Mouse (Mus musculus): ENCODE measurements at regions not wholly inside any gene's neighbourhood (a gene's known extent, or its start where the extent isn't known, plus 50 kb on each side); places are given as distances from the start of the nearest gene placed in this dataset.

DNA sequence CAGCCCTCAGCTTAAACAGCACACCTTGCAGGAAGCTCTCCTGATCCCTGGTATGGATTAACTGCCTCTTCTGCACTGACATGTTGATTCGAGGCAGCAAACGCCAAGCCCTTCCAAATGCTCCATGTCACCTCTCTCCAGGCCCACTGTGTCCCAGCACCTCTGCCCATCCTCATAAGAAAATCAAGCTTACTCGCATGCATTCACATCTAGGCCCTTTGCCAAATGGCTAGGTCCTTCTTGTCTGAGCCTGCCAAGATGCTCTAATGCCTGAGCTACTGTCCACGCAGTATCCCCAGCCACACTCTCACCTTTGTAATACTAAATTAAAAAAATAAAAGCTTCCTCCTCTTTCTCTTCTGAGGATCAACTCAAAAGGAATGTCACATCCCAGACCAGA is 588.7 kb upstream of the Cdh11 start:
- DNase-seq, result no peak

DNA sequence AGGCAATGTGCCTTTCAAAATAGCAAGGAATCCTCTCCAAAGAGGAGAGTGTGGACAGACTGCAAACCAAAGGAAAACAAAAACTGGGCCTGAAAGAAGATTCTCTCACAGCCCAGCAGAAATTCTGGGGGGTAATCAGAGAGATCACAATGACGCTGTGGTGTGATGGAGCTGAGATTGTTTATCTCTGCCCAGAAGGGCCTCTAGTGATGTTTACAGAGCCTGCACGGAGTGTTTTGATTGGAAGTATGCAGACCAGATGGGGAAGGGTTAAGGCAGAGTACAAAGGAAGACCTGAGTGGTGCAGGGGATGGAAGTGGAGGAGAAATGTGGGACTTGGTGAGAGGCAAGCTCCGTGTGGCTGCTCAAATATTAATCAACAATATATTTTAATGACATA is 593.1 kb upstream of the Cdh11 start:
- no peak for DNase-seq

DNA sequence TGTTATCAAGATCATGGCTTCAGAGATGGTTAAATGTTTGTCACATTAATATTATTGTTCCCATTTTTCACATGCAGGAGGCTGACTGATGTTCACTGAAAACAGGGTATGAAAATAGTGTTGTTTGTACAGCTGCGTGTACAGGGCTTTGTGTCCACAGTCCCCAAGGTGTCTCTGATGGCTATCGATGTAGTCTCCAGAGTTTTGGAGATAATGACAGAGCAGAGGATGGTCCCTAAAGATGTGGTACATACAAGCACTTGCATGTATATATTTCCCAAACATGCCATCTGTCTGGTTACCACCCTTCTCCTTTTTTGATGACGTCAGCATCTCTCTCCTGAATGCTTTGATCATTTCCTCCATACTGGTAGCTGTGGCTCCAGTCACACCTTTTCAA is 596.1 kb upstream of the Cdh11 start:
- no peak for DNase-seq

GRCm38 (mm10) chr8:103391359-103391758 is 605.9 kb upstream of the Cdh11 start:
- no peak for DNase-seq

- no peak for DNase-seq
Observed at GRCm38 (mm10) chr8:103395316-103395715, 609.9 kb upstream of the Cdh11 start.

DNA sequence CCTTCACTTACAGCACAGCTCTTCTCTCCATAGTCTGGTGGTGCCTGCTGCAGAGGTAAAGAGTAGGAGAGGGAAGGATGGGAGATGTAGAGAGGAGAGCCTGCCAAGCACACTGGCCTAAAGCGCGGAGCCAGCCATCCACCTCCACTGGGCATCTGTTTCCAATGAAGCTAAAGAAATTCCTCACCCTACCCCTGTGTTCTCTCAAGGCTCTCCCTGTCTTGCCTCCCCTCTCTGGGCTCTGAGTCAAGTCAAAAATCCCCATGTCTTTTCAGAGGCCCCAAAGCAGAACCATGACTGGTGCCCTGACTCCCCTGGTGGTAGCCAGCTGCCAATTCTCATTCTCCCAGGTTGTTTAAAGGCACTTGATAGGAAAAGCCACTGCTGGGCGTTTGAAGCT is 612.7 kb upstream of the Cdh11 start:
- DNase-seq, result no peak

DNA sequence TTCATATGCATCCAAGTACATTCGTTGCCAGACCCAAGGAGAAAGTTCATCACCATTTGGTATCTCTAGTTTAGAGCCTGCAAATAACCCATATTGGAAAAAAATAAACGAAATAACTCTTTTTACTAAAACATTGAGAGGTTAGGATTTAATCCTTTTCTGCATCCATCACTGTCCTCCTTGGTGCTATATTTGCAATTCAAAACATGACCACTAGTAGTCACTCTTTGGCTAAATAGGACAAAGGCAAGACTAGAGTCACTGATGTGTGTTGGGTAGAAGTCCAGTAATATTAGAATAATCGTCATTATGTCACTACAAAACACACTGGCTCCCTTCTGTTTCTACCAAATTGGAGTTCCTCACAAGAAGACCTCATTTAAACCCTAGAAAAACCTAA is 614.0 kb upstream of the Cdh11 start:
- no peak for DNase-seq

DNA sequence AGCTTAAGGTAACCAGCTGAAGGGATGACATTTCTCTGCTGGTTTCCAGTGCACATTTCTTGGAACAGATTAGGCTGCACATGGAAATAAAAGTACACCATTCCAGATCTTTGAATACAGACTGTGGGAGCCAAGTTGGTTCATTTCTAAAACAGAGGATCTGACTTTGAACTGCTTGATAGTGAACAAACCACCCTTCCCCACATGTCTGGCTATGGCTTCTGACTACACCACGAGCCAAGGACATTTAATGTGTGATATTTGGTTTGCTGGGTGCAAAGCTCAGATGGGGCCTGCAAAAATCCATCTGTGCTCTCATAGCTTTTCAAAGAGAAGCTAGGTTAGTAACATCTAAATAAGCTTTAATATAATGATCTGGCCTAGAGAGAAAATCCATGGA is 614.7 kb upstream of the Cdh11 start:
- peak; percentile 5 for DNase-seq

- no peak for DNase-seq
Observed at GRCm38 (mm10) chr8:103402731-103403130, 617.3 kb upstream of the Cdh11 start.

GRCm38 (mm10) chr8:103403826-103404225 is 618.4 kb upstream of the Cdh11 start:
- DNase-seq, result no peak

DNA sequence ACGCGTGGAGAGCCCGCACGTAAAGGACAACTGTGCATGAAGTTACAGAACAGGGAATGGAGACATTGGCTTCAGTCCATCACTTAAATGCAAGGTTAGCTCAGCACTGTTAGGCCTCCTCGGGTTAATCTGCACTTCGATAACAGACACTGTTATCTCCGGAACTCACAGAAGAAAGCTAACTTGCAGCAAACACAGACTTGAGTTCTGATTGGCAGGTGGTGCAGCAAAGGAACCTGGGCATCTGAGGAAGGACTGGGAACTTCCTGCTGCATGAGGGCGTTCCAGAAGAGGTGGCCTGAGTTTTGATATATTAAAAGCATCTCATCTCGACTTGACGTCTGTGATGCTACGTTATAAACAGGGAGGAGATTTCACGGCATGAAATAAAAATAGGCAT is 620.3 kb upstream of the Cdh11 start:
- DNase-seq, result no peak

GRCm38 (mm10) chr8:103406921-103407320 is 621.5 kb upstream of the Cdh11 start:
- DNase-seq, result no peak

DNA sequence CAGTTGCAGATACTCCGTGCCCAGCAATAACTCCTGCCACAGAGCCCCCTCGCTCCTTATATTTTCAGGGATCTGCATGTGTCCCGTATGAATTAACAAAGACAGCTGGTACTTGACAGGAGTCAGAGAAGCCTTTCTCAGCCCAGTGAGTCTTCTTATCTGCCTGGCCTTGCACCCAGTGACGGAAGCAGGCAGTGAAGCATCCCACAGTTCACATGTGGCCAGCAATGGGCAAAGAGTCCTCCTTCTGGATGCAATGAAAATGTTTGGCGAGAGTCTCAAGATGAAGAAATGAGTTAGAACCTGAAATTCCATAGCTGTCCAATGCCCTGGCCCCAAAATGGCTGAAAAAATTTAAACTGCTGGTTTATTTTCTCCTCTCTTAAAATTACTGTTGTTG is 622.2 kb upstream of the Cdh11 start:
- DNase-seq, result no peak

- DNase-seq, result no peak
Observed at GRCm38 (mm10) chr8:103408411-103408810, 623.0 kb upstream of the Cdh11 start.

DNA sequence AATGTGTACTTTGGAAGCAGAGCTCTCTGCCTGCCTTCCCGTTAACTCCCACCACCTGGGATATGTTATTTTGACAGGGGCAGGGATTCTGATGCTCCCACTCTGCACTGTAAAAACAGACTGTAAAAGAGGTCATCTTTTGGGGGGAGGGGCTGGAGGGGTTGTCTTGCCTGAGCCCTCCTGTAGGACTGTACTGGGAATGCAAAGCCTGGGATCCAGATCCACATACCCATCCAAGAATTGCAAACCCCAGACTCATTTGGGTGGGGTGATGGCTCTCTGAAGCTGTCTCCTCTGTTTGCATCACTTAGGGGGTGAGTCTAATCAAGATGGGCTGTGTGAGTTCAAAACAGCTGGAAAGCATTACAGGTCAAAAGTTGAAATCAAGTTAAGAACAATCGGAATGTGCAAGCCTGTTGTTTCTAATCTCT is 623.7 kb upstream of the Cdh11 start:
- no peak for DNase-seq

- DNase-seq, result peak; percentile 36
Observed at GRCm38 (mm10) chr8:103412731-103413130, 627.3 kb upstream of the Cdh11 start.

DNA sequence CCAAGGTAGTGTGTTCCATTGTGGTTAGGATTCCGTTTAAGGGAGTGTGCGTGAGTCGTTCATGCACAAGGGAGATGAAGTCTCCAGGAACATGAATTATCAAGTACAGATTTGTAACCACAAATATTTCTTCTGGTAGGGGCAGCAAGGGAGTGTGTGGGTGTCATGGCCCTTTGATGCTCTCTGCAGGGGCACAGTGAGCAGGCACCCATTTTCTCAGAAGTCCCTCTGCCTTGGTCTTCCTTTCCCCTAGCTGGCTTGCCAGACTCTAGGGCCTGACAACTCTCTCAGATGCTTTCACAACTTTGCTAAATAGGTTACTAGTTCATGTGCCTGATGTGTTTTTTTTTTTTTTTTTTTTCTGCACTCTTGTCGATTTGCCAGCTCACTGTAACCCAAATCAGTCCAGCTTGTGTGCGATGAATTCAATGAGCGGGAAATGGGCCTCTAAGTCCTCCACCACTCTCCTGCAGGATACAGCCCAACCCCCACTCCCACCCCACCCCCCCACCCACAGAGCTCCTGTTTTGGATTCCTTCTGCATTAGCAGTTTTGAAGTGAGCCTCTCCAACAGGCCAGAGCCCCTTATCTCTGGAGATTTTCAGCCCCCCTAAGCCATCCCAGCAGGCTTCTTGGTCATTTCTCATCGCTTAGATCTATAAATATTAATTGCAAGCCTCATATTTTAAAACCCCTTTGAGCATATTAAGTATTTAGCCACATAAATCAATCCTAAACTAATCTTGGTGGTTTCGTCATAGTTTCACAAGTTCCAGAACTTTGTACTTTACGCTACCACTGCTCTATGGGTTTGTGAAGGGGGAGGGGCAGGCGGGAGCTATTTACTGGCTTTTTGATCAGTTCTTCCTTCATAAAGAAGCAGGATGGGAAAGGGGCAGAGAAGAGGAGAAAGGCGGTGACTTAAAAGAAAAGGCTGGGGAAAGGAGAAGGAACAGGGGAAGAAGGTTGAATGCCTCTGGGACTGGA is 628.4 kb upstream of the Cdh11 start:
- DNase-seq, result no peak

- no peak for DNase-seq
Observed at GRCm38 (mm10) chr8:103422313-103422973, 637.0 kb upstream of the Cdh11 start.

- no peak for DNase-seq
Observed at GRCm38 (mm10) chr8:103425967-103426366, 640.5 kb upstream of the Cdh11 start.

GRCm38 (mm10) chr8:103430874-103431492 is 645.5 kb upstream of the Cdh11 start:
- no peak for DNase-seq

DNA sequence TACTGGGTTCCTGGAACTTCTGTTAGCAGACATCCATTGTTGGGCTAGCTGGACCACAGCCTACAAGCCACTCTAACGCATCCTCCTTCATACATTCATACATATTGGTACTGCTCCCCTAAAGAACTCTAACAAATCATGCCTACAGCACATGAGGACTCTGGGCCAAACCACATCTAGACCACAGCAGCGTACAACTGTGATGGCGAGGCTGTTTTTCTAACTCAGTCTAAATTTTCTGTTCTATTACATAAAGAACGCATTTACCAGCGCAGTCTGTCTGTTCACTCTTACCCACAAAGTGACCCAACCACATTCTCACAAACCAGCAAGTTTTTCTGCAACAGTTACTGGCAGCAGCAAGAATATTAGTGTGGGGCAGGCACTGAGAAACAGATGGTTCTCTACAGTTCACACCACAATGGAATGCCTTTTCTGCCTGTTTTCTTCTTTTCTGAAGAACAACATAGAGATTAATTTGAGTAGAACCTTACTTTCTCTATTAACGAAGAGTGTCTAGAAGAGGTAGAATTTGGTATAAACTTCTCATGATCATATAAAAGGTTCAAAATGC is 648.2 kb upstream of the Cdh11 start:
- DNase-seq, result no peak

DNA sequence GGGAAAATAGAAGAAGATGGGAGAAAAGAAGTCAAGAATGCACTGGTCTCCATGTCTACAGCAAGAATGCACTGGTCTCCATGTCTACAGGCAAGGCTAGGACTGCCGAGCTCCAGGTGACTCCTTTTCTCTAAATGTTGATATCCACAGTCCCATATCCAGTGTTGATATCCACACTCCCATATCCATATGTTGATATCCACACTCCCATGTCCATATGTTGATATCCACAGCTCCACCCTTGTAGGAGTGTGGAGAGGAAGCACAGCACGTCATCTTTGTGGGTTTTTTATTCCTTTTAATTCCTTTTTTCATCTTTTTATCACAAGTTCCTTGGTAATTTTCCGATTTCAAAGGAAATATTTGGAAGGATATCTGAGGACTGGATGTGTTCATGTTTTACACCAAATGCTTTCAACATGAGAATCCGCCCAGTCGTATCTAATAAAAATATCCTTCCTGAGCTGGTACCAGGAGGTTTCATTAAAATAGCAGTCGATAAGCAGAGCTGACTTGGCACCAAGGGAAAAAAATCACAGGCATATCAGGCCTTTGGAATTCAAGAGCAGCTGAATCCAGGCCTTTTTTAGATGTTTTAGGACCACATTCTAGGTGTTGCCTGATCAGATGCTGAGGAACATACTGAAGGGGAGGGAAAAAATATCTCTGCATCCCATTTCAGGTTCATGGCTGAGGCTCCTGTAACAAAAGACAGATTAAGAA is 653.7 kb upstream of the Cdh11 start:
- peak; percentile 10 for DNase-seq

- DNase-seq, result peak; percentile 15
Observed at GRCm38 (mm10) chr8:103441163-103441562, 655.7 kb upstream of the Cdh11 start.
